Mouse (Mus musculus) kidney, postnatal 0 days (tissue): ENCODE measurements around the gene Pawr. TPM values are rescaled to one million over a fixed set of nuclear protein-coding genes. Genes with fewer than 3 reads are reported as not detected.
A peak's percentile ranks its signal among the peaks of the same experiment; 100 is the strongest.

ENCODE experiments used
- ATAC-seq: fragments of 200-750 bp; cut with Nextera tagmentation; replicated peaks from 2 replicates; pipeline ENCODE4 v1.8.0; 2017; ENCODE audit warnings: low read depth, moderate number of reproducible peaks, moderate TSS enrichment, moderate library complexity; ENCODE audit not compliant: low FRiP score
- DNase-seq: peaks from one replicate; pipeline ENCODE4 v3.0.0-alpha.2; 2016; ENCODE audit warnings: low spot score
- H3K27ac ChIP-seq: fragments of 300-500 bp; sonication (generic); 2 replicates; pipeline ENCODE4 v1.5.1; 2014; ENCODE audit warnings: mild to moderate bottlenecking
- H3K27me3 ChIP-seq: fragments of 300-500 bp; sonication (generic); 2 replicates; pipeline ENCODE4 v1.6.1; 2014; ENCODE audit warnings: low read length, mixed read lengths; ENCODE audit not compliant: insufficient read depth
- H3K36me3 ChIP-seq: fragments of 300-500 bp; sonication (generic); 2 replicates; pipeline ENCODE4 v1.6.1; 2014; ENCODE audit warnings: low read length, mixed read lengths; ENCODE audit not compliant: insufficient read depth
- H3K4me1 ChIP-seq: fragments of 300-500 bp; sonication (generic); replicated peaks from 2 replicates; pipeline ENCODE4 v1.6.1; 2014; ENCODE audit warnings: antibody characterized with exemption, low read length, mixed read lengths; ENCODE audit not compliant: insufficient read depth
- H3K4me2 ChIP-seq: fragments of 300-500 bp; sonication (generic); 2 replicates; pipeline ENCODE4 v1.6.1; 2014; ENCODE audit warnings: mild to moderate bottlenecking, low read length, moderate library complexity, mixed read lengths
- H3K4me3 ChIP-seq: fragments of 300-500 bp; sonication (generic); replicated peaks from 2 replicates; pipeline ENCODE4 v1.5.1; 2014; ENCODE audit warnings: low read depth, low read length
- H3K9ac ChIP-seq: fragments of 300-500 bp; sonication (generic); 2 replicates; pipeline ENCODE4 v1.6.1; 2014; ENCODE audit warnings: low read depth, low read length
- H3K9me3 ChIP-seq: fragments of 300-500 bp; sonication (generic); replicated peaks from 2 replicates; pipeline ENCODE4 v1.6.1; 2016; ENCODE audit warnings: low read length, inconsistent platforms, mixed read lengths
- CTCF ChIP-seq: IDR thresholded peaks from 2 replicates; pipeline ENCODE4 v1.5.1; 2016; ENCODE audit warnings: antibody characterized with exemption, low read depth, mild to moderate bottlenecking, moderate library complexity
- WGBS: fragments of 180-500 bp; shearing (Covaris S2); extraction: QIAGEN DNeasy Blood & Tissue Kit; methylation state at CpG from one replicate; pipeline ENCODE4 v1.1.7; 2014; 5-methylcytosine and 5-hydroxymethylcytosine counted together
- polyA plus RNA-seq: library from polyadenylated mRNA; unstranded; fragments of >200 nt; fragmentation: Nextera tagmentation; extraction: Ambion mirVana; gene quantifications from 2 replicates; pipeline ENCODE4 v1.2.1, GENCODE M21; 2015

Gene Pawr
- polyA plus RNA-seq, 1 experiment from 2014 or later: 28.5 TPM

DNA sequence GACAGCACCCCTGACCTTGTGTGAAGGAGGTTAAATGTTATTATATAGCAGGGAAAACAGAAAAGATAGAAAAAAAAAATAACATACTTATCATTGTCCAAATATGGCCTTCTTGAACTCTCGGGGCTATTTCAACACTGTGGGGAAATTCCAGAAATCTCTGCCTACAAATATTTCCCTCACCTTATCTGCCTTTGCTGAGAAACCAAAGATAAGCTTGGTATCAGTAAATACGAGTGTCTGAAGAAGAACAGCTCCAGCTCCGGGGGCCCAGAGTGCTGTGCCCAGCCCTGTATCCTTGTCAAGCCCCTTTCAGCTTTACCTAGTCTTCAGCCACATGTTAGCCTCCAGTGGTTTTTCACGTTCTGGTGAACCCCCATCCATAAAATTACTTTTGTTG lies 113.2 kb downstream of the Pawr start:
- Histone ChIP-seq H3K4me3 (no peak overlapping the region), H3K4me1 (0 out of 2 replicates have a peak, but pooled peaks cover 5% of the 10 kb centered on the region), H3K4me2 (no peak overlapping the region), H3K36me3 (no peaks in the 10 kb centered on the region), H3K9ac (no peak overlapping the region), H3K27ac (peak overlapping the region; percentile 48), H3K9me3 (no peaks in the 10 kb centered on the region), H3K27me3 (no peaks in the 10 kb centered on the region)
- TF ChIP-seq CTCF: no peak
- ATAC-seq (no peak), DNase-seq (no peak)
- 49% methylated on average over 4 of the region's 4 CpGs for WGBS

DNA sequence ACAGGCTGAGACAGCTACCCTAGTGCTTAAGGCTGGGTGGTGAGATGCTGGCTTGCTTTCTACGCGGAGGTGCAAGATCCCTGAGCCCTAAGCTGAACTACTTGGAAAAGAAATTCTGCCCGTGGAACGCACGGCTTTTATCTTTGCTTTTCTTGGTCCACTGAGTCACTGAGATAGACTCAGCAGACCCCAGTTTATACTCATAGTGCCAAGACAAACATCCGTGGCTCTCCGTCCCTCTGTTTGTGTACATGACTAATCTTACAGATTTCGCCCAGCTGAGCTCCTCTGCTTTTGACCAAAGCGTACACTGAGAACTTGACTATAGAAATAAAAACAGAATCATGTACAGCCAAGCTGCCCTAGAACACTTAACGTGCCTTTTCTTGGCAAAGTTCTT lies 113.7 kb downstream of the Pawr start:
- 0 out of 2 replicates have a peak, but pooled peaks cover 5% of the 10 kb centered on the region for H3K4me1 ChIP-seq
- no peak for TF ChIP-seq CTCF
- ATAC-seq (no peak), DNase-seq (peak; percentile 67)
- peak overlapping the region; percentile 66 for H3K4me2 ChIP-seq
- no peak overlapping the region for H3K9ac ChIP-seq
- no peak overlapping the region for H3K4me3 ChIP-seq
- no peaks in the 10 kb centered on the region for H3K9me3 ChIP-seq
- WGBS: 39% methylated on average over 10 of the region's 10 CpGs
- peak overlapping the region; percentile 48 for H3K27ac ChIP-seq
- H3K36me3 ChIP-seq: no peaks in the 10 kb centered on the region
- no peaks in the 10 kb centered on the region for H3K27me3 ChIP-seq

DNA sequence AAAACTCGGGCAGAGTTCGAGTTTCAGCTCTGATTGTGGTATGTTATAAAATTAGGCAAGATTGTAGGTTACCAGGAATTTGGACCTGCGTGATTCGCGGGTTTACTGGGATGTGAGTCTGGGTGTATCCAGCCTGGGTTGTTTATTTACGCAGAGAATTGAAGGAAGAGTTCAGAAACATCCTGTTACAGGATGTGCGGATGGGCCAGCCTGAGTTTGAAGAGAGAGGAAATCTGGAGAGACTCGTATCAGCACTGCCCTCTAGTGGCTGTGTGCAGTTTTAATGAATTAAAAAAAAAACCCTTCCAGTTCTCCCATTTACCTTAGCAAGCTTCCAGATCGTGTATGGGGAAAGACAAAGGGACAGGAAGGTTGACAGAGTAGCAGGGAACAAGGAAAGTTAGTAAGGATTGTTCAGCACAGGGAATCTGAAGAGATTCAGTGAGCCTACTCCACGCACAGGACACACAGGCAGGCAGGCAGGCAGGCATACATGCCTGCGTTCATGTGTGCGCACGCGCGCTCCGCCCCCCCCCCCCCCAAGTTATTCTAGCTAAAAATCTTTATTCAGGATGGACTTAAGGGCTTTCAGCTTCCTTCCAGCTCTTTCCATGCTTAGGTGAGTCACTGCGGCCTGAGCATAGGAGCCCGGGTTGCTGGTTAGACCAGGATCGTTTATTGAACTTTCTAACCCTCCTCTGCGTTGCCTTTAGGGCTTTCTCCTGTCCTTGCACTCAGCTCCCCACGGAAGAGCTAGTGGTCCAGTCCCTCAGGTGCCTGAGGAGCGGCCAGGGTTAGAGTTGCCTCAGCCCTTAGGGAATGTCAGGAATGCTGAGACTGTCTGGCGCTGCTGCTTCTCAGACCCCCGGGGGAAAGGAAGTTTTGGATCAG lies 114.4 kb downstream of the Pawr start:
- Histone ChIP-seq H3K4me3 (peak overlapping the region; percentile 35), H3K9ac (peak overlapping the region; percentile 31; the same call in 1 of the 2 replicates), H3K4me2 (peak overlapping the region; percentile 66), H3K36me3 (no peaks in the 10 kb centered on the region), H3K27me3 (no peaks in the 10 kb centered on the region), H3K4me1 (0 out of 2 replicates have a peak, but pooled peaks cover 5% of the 10 kb centered on the region), H3K9me3 (no peaks in the 10 kb centered on the region), H3K27ac (peak overlapping the region; percentile 58)
- peak; percentile 84 for TF ChIP-seq CTCF
- ATAC-seq (peak; percentile 79), DNase-seq (peak; percentile 96)
- WGBS: 2% methylated on average over 24 of the region's 24 CpGs

DNA sequence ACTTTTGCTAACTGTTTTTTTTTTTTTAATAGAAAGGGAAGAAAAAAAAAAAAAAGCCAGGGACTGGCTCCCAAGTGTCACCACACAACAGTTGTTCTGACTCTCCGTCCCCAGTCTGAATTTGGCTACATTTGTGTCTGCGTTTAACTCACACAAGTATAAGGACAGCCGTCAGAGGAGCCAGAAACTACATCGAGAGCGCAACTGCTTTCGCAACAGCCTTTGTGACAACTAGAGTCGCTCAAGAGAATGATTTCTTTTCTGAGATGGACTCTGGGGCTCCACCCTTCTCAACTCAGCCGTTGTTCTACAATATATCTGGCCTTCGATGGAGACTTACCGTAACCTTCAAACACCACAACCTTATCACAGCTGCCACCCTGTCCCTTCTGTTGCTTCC lies 115.3 kb downstream of the Pawr start:
- ATAC-seq (no peak), DNase-seq (peak; percentile 39)
- H3K9me3 ChIP-seq: no peaks in the 10 kb centered on the region
- WGBS: 69% methylated on average over 10 of the region's 10 CpGs
- no peaks in the 10 kb centered on the region for H3K36me3 ChIP-seq
- no peaks in the 10 kb centered on the region for H3K27me3 ChIP-seq
- H3K4me3 ChIP-seq: no peak overlapping the region
- no peak overlapping the region for H3K9ac ChIP-seq
- TF ChIP-seq CTCF: no peak
- no peak overlapping the region for H3K27ac ChIP-seq
- H3K4me1 ChIP-seq: 0 out of 2 replicates have a peak, but pooled peaks cover 5% of the 10 kb centered on the region
- no peak overlapping the region for H3K4me2 ChIP-seq

DNA sequence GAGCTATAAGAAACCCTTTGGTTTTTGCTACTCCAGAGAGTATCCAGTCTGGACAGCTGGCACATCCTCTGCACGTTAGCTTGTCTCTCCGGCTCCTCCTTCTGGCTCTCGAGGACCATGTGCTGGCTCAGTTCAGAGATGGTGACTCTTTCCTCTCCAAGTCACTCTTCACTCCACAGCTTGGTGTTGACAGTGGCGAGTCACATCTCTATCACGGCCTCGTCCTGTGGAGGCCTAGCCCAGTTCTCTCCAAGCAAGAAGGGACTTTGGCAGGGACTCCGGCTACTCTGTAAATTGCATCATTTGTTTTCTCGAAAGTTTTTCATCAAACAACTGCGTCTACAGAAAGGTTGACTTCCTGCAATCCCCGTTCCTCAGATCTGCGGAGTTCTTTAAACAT lies 116.5 kb downstream of the Pawr start:
- WGBS: 80% methylated on average over 11 of the region's 11 CpGs
- DNase-seq (no peak), ATAC-seq (no peak)
- Histone ChIP-seq H3K4me3 (no peak overlapping the region), H3K27ac (no peak overlapping the region), H3K27me3 (no peaks in the 10 kb centered on the region), H3K36me3 (no peaks in the 10 kb centered on the region), H3K9ac (no peak overlapping the region), H3K4me2 (no peak overlapping the region), H3K4me1 (0 out of 2 replicates have a peak, but pooled peaks cover 5% of the 10 kb centered on the region), H3K9me3 (no peaks in the 10 kb centered on the region)
- peak; percentile 15; the same call in 1 of the 2 replicates for TF ChIP-seq CTCF

DNA sequence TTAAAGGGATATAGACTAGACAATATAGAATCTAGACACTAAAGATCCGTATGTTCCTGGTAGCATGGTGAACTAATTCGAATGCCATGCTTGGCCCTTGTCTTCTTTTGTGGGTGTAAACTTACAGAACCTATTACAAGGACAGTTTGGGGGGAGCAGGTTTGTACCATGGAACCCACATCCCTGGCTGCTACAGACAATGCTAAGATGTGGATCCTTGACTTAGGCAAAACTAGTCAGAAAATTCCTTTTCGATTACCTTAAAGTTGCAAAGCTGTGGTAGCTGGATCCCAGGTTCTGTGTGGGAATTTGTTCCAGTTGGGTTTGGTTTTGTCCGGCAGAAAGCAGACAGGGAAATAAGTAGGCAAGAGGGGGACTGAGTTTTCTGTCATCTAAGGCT lies 118.5 kb downstream of the Pawr start:
- WGBS: 82% methylated on average over 4 of the region's 4 CpGs
- Histone ChIP-seq H3K4me3 (no peak overlapping the region), H3K27ac (no peak overlapping the region), H3K4me2 (no peak overlapping the region), H3K9me3 (no peaks in the 10 kb centered on the region), H3K36me3 (no peaks in the 10 kb centered on the region), H3K9ac (no peak overlapping the region), H3K27me3 (no peaks in the 10 kb centered on the region), H3K4me1 (0 out of 2 replicates have a peak, but pooled peaks cover 5% of the 10 kb centered on the region)
- no peak for DNase-seq
- ATAC-seq: no peak
- no peak for TF ChIP-seq CTCF
